Mouse (Mus musculus): ENCODE data around the gene Nup214.

DNA sequence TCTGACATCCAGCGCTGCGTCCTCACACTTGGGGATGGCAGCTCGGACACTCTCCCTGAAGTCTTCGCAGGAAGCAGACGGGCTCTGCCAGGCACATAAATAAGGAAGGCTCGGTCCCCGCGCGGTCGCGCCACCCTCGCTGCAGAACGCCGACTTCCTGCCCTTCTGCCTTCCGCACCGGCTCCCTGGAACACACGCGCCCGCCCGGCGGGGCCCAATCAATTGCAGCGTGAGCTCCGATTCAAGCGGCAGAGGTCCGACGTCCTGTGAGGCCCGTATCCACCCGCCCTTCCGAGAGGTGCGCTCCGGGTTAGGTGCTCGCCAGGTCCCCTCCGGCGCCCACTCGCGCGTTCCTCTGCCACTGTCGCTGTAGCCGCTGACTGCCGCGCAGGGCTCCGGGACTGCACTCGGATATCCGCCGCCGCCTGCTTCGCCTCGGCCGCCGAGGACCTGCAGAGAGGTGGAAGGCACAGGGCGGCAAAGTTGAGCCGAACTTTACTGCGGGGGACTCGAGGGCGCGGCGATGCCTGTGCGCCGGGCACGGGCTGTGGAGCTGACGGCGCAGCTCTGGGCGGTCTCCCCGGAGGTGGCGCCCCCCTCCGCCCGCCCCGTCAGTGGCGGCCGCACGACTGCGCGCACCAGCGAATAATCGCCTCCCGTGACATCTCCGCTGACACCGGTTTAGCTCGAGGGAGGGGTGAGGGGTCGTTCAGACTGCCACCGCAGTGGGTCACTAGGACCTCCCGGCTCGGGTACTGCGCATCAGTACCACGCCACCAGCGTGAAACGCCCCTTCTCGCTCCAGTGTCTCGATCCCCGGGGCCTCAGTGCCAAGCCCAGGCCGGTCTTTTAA, 109.1 kb downstream of the Nup214 start:
- TF ChIP-seq CTCF (IDR thresholded peaks at IDR 0.05; ENCODE audit: low read depth, low read length) (no peak), GATA1 (IDR thresholded peaks at IDR 0.05; ENCODE audit: borderline replicate concordance, low read length) (no peak), TAL1 (conservative IDR thresholded peaks at IDR 0.05; ENCODE audit: low read depth, low read length) (no peak), GATA2 (IDR thresholded peaks at IDR 0.05; ENCODE audit: borderline replicate concordance, low read depth, low read length) (no peak)
